Mouse (Mus musculus) liver, embryonic 14.5 days (tissue): ENCODE data around the gene Tmprss4.

Source experiments
- CTCF ChIP-seq: IDR thresholded peaks from 2 replicates; pipeline ENCODE4 v1.5.1; 2016; ENCODE audit warnings: antibody characterized with exemption, low read depth, control low read depth
- EP300 ChIP-seq: IDR thresholded peaks from 2 replicates; pipeline ENCODE4 v1.6.1; 2016; ENCODE audit warnings: antibody characterized with exemption, low read depth

- TF ChIP-seq CTCF (peak; percentile 90), EP300 (no peak)
These were observed 17.7 kb upstream of the Tmprss4 start for GRCm38 (mm10) chr9:45221567-45221966.
